Mouse (Mus musculus): Measurements from ENCODE around the gene Elfn2. TPM values are rescaled to one million over a fixed set of nuclear protein-coding genes. Genes with fewer than 3 reads are reported as not detected.

Elfn2 gene
- polyA plus RNA-seq, 1 experiment from 2014 or later: 0.17 TPM

DNA sequence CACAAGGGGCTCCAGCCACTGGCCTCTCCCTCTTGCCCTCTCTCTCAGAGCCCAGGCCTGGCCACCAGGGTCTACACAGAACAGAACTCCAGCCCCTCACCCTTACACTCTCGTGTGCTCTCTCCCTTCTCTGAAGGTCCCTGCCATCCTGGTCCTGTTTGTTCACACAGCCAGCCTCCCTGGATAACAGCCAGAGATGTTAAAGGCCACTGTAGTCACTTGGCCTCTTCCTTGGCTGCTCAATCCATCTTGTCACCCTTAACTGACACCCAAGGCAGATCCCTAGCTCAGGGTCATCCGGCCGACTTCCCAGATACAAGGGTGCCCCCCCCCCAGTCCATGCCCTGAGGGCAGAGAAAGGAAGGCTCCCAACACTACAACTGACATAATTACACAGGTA lies 36.7 kb upstream of the Elfn2 start:
- H3K36me3 ChIP-seq (ENCODE audit: control insufficient read depth, insufficient read depth): no peaks in the 10 kb centered on the region
- WGBS: 50% methylated on average over 3 of the region's 3 CpGs
- H3K4me3 ChIP-seq (ENCODE audit: low read depth, low read length): no peak overlapping the region
- no peaks in the 10 kb centered on the region for H3K9me3 ChIP-seq (ENCODE audit: control insufficient read depth)
- TF ChIP-seq CTCF (IDR thresholded peaks at IDR 0.05; ENCODE audit: low read depth): no peak
- no peak overlapping the region for H3K27ac ChIP-seq (ENCODE audit: low read depth, low read length)
- H3K9ac ChIP-seq (ENCODE audit: low read depth, low read length): no peak overlapping the region
- no peaks in the 10 kb centered on the region for H3K4me1 ChIP-seq (replicated peaks; ENCODE audit: control insufficient read depth, insufficient read depth, low read length)
- no peak for ATAC-seq
- no peak overlapping the region for H3K4me2 ChIP-seq (replicated peaks; ENCODE audit: low read depth)
- H3K27me3 ChIP-seq (replicated peaks; ENCODE audit: control insufficient read depth, insufficient read depth, low read length): no peaks in the 10 kb centered on the region

DNA sequence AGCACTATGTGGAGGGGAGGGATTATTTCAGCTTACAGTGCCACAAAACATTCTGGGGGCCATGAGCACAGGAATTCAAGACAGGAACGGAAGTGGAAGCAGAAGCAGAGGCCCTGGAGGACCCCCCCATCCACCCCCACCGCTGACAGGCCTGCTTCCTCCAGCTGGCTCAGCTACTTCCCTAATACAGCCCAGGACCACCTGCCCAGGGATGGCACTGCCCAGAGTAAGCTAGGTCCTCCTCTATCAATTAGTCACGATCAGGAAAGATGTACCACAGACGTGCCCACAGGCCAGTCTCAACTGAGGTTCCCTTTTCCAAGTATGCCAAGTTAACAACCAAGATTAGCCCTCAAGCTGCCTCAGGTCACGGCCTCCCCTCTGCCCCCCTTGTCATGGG lies 35.6 kb upstream of the Elfn2 start:
- Histone ChIP-seq H3K9me3 (ENCODE audit: control insufficient read depth) (no peaks in the 10 kb centered on the region), H3K27ac (ENCODE audit: low read depth, low read length) (no peak overlapping the region), H3K4me2 (replicated peaks; ENCODE audit: low read depth) (no peak overlapping the region), H3K27me3 (replicated peaks; ENCODE audit: control insufficient read depth, insufficient read depth, low read length) (no peaks in the 10 kb centered on the region), H3K4me3 (ENCODE audit: low read depth, low read length) (no peak overlapping the region), H3K36me3 (ENCODE audit: control insufficient read depth, insufficient read depth) (no peaks in the 10 kb centered on the region), H3K4me1 (replicated peaks; ENCODE audit: control insufficient read depth, insufficient read depth, low read length) (no peaks in the 10 kb centered on the region), H3K9ac (ENCODE audit: low read depth, low read length) (no peak overlapping the region)
- no peak for TF ChIP-seq CTCF (IDR thresholded peaks at IDR 0.05; ENCODE audit: low read depth)
- no peak for ATAC-seq
- 73% methylated on average over 5 of the region's 5 CpGs for WGBS

DNA sequence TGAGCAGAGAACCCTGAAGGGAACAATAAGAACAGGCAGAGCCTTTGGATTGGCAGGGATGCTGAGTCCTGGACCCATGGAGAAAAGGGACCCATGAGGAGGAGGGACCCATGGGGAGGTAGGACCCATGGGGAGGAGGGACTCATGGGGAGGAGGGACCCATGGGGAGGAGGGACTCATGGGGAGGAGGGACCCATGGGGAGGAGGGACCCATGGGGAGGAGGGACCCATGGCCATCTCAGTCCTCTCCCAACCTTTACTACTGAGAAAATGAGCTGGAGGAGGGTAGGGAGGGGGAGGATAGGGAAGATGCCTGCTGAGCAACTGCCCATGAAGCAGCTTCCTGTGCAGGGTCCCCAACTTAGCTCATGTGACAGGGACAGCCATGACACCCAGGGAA lies 34.4 kb upstream of the Elfn2 start:
- H3K4me1 ChIP-seq (replicated peaks; ENCODE audit: control insufficient read depth, insufficient read depth, low read length): no peaks in the 10 kb centered on the region
- no peaks in the 10 kb centered on the region for H3K27me3 ChIP-seq (replicated peaks; ENCODE audit: control insufficient read depth, insufficient read depth, low read length)
- no peaks in the 10 kb centered on the region for H3K36me3 ChIP-seq (ENCODE audit: control insufficient read depth, insufficient read depth)
- no peak for TF ChIP-seq CTCF (IDR thresholded peaks at IDR 0.05; ENCODE audit: low read depth)
- no peak overlapping the region for H3K9ac ChIP-seq (ENCODE audit: low read depth, low read length)
- H3K27ac ChIP-seq (ENCODE audit: low read depth, low read length): no peak overlapping the region
- ATAC-seq: no peak
- no peak overlapping the region for H3K4me2 ChIP-seq (replicated peaks; ENCODE audit: low read depth)
- H3K9me3 ChIP-seq (ENCODE audit: control insufficient read depth): no peaks in the 10 kb centered on the region
- no peak overlapping the region for H3K4me3 ChIP-seq (ENCODE audit: low read depth, low read length)

DNA sequence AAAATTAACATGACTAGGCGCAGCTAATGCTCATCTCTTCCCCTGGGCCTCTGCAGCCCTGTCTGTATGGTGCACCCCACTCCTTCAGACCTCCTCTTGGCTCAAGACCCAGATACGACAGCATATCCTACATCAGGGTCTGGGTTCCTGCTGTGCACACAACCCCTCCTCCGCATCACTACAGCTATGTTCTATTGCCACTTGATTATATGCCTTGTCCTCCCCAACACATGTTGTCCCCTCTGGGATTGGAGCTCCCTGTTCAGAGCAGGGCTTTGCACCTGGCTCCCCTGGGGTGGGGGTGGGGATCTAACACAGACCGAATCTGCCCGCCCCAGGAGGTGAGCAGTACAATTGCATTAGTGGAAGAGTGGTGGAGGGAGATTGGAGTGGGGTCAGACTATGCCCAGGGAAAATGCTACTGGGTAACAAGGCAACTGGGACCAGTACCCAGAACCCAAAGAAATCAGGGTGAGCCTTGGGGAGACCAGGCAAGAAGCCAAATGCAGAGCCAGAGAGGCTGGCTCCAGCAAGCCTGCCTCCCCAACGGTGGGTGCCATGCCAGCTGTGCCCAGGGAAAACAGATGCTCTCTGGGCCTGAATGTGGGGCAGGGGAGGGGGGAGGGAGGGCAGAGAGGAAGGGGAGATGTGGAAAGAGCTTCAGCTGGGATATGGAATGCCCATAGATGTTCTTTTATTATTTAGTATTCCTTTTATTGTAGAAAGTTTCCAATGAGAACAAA lies 32.2 kb upstream of the Elfn2 start:
- Histone ChIP-seq H3K27me3 (replicated peaks; ENCODE audit: control insufficient read depth, insufficient read depth, low read length) (no peaks in the 10 kb centered on the region), H3K9me3 (ENCODE audit: control insufficient read depth) (no peaks in the 10 kb centered on the region), H3K4me2 (replicated peaks; ENCODE audit: low read depth) (no peak overlapping the region), H3K4me3 (ENCODE audit: low read depth, low read length) (no peak overlapping the region), H3K9ac (ENCODE audit: low read depth, low read length) (no peak overlapping the region), H3K4me1 (replicated peaks; ENCODE audit: control insufficient read depth, insufficient read depth, low read length) (no peaks in the 10 kb centered on the region), H3K27ac (ENCODE audit: low read depth, low read length) (no peak overlapping the region), H3K36me3 (ENCODE audit: control insufficient read depth, insufficient read depth) (no peaks in the 10 kb centered on the region)
- ATAC-seq: 0 out of 2 replicates have a peak, but pooled peaks have one; percentile 19
- WGBS: 57% methylated on average over 6 of the region's 6 CpGs
- TF ChIP-seq CTCF (IDR thresholded peaks at IDR 0.05; ENCODE audit: low read depth): no peak

DNA sequence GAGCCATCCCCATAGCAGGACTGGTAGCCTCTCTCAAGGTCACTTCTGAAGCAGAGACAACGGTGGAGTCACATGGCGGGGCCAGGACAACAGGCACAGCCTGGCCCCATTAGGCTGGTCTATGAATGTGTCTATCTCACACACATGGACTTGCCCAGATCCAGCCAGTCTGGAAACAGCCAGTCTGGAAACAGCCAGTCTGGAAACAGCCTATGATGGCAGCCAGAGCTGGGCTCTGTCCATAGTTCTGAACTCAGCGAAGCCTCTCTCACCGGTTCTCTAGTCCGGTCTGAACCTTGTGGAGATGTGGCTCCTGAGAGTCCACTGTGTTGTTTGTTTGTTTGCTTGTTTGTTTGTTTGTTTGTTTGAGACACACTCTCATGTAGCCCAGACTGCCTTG lies 31.3 kb upstream of the Elfn2 start:
- Histone ChIP-seq H3K27ac (ENCODE audit: low read depth, low read length) (no peak overlapping the region), H3K9ac (ENCODE audit: low read depth, low read length) (no peak overlapping the region), H3K4me3 (ENCODE audit: low read depth, low read length) (no peak overlapping the region), H3K36me3 (ENCODE audit: control insufficient read depth, insufficient read depth) (no peaks in the 10 kb centered on the region), H3K27me3 (replicated peaks; ENCODE audit: control insufficient read depth, insufficient read depth, low read length) (no peaks in the 10 kb centered on the region), H3K4me1 (replicated peaks; ENCODE audit: control insufficient read depth, insufficient read depth, low read length) (no peaks in the 10 kb centered on the region), H3K4me2 (replicated peaks; ENCODE audit: low read depth) (no peak overlapping the region), H3K9me3 (ENCODE audit: control insufficient read depth) (no peaks in the 10 kb centered on the region)
- ATAC-seq: peak; percentile 25; the same call in 1 of the 2 replicates
- WGBS: 40% methylated on average over 5 of the region's 5 CpGs
- no peak for TF ChIP-seq CTCF (IDR thresholded peaks at IDR 0.05; ENCODE audit: low read depth)

DNA sequence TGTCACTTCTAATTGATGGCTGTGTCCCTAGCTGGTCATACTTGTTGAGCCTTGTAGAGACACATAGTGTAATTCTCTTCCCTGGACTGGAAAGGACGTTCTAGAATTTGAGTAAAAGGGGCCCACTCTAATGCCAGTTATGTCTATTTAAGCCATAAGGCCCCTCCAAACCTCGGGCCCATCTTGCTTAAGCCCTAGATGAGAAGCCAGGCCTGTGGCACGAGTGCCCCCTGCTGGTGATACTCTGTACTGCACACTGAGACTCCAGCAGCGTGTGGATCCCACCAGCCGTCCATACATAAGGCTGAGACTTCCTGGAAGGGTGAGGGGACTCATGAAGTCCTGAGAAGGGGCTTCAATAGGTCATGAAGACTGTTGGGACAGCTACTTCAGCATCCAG lies 25.6 kb upstream of the Elfn2 start:
- H3K36me3 ChIP-seq (ENCODE audit: control insufficient read depth, insufficient read depth): no peaks in the 10 kb centered on the region
- H3K4me2 ChIP-seq (replicated peaks; ENCODE audit: low read depth): no peak overlapping the region
- H3K9me3 ChIP-seq (ENCODE audit: control insufficient read depth): no peaks in the 10 kb centered on the region
- H3K27ac ChIP-seq (ENCODE audit: low read depth, low read length): no peak overlapping the region
- H3K27me3 ChIP-seq (replicated peaks; ENCODE audit: control insufficient read depth, insufficient read depth, low read length): no peaks in the 10 kb centered on the region
- H3K9ac ChIP-seq (ENCODE audit: low read depth, low read length): no peak overlapping the region
- no peak overlapping the region for H3K4me3 ChIP-seq (ENCODE audit: low read depth, low read length)
- ATAC-seq: no peak
- WGBS: 5% methylated on average over 5 of the region's 5 CpGs
- peak; percentile 97 for TF ChIP-seq CTCF (IDR thresholded peaks at IDR 0.05; ENCODE audit: low read depth)
- H3K4me1 ChIP-seq (replicated peaks; ENCODE audit: control insufficient read depth, insufficient read depth, low read length): no peaks in the 10 kb centered on the region
